Comparison of ENCODE assay signal across 17 mouse cellular contexts in genomic region chr4:154482695-154483094, GRCm38 (mm10).
DNase-seq lines count a peak whose midpoint lies in the region; ATAC-seq and TF ChIP-seq lines count a peak whose summit lies in the region.
"Had no signal": no experiment of that assay in that cellular context is flagged by ENCODE, and none has a peak within 500 bp of the region (broad histone marks: within the 10 kb centered on the region; RNA-seq: fewer than 3 reads in every experiment).

No protein-coding gene starts in this region.

- H3K4me1 ChIP-seq in heart, embryonic 10.5 days: peaks cover 81% of the 10 kb centered on the region
- H3K4me1 ChIP-seq in heart, embryonic 12.5 days (replicated peaks): peaks cover 77% of the 10 kb centered on the region
- peaks cover 38% of the 10 kb centered on the region for H3K4me1 ChIP-seq in stomach, embryonic 16.5 days (ENCODE audit: control insufficient read depth, insufficient read depth, low read length)
- H3K4me1 ChIP-seq: liver, embryonic 12.5 days had no signal

- intact Hi-C loops in left cerebral cortex, adult 2 months (cut with DNase I): no loop called here
- intact Hi-C loops in left cerebral cortex, postnatal 25 days (cut with DNase I): no loop called here

- peak overlapping the region; percentile 69; the same call in 1 of the 2 replicates for H3K27ac ChIP-seq in heart, embryonic 10.5 days
- no peak overlapping the region for H3K27ac ChIP-seq in heart, embryonic 12.5 days (ENCODE audit: poor library complexity, severe bottlenecking)
- H3K27ac ChIP-seq in left cerebral cortex, adult 2 months: peak overlapping the region; percentile 15; the same call in 1 of the 2 replicates
- 0 out of 2 replicates have a peak overlapping the region, but pooled peaks have one; percentile 58 for H3K27ac ChIP-seq in stomach, embryonic 16.5 days (ENCODE audit: low read length)
- H3K27ac ChIP-seq: liver, embryonic 12.5 days; midbrain, embryonic 13.5 days had no signal

- 82% methylated on average over 14 of the region's 14 CpGs for WGBS in heart, embryonic 10.5 days
- WGBS in heart, embryonic 12.5 days: 74% methylated on average over 14 of the region's 14 CpGs
- 75% methylated on average over 14 of the region's 14 CpGs for WGBS in stomach, embryonic 16.5 days

- no peaks in the 10 kb centered on the region for H3K9me3 ChIP-seq in heart, embryonic 10.5 days
- no peaks in the 10 kb centered on the region for H3K9me3 ChIP-seq in heart, embryonic 12.5 days (replicated peaks)
- no peaks in the 10 kb centered on the region for H3K9me3 ChIP-seq in stomach, embryonic 16.5 days (replicated peaks; ENCODE audit: control insufficient read depth, low read length)
- H3K9me3 ChIP-seq: liver, embryonic 12.5 days; midbrain, embryonic 13.5 days had no signal

- H3K4me2 ChIP-seq in heart, embryonic 12.5 days: no peak overlapping the region
- H3K4me2 ChIP-seq in stomach, embryonic 16.5 days (ENCODE audit: low read depth, low read length): no peak overlapping the region
- H3K4me2 ChIP-seq: heart, embryonic 11.5 days; liver, embryonic 12.5 days; midbrain, embryonic 13.5 days had no signal

- no peak overlapping the region for H3K9ac ChIP-seq in heart, embryonic 12.5 days
- no peak overlapping the region for H3K9ac ChIP-seq in stomach, embryonic 16.5 days (ENCODE audit: low read length)
- H3K9ac ChIP-seq: liver, embryonic 12.5 days; midbrain, embryonic 13.5 days had no signal

- DNase-seq in heart, embryonic 10.5 days (ENCODE audit: low spot score): no peak
- DNase-seq in left cerebral cortex, adult 2 months (ENCODE audit: extremely low spot score in 1 of 2, low spot score in 2 of 2): no peak
- no peak for DNase-seq in left cerebral cortex, postnatal 25 days (ENCODE audit: low spot score in 2 of 2)
- peak; percentile 23 for DNase-seq in right cerebral cortex, adult 18-20 months
- DNase-seq in right cerebral cortex, postnatal 14 days: no peak
- DNase-seq in frontal cortex, postnatal 14 days (ENCODE audit: low spot score in 2 of 2): no peak
- DNase-seq: adrenal gland, adult 8-10 months; cerebellum, adult 11-12 months; cerebellum, postnatal 25 days; gastrocnemius, postnatal 10 days; kidney, postnatal 25 days had no signal

- no peaks in the 10 kb centered on the region for H3K36me3 ChIP-seq in heart, embryonic 10.5 days
- H3K36me3 ChIP-seq in heart, embryonic 12.5 days: no peaks in the 10 kb centered on the region
- H3K36me3 ChIP-seq in stomach, embryonic 16.5 days (ENCODE audit: control insufficient read depth, insufficient read depth, low read length): no peaks in the 10 kb centered on the region
- H3K36me3 ChIP-seq: liver, embryonic 12.5 days; midbrain, embryonic 13.5 days had no signal

- peaks cover 63% of the 10 kb centered on the region for H3K27me3 ChIP-seq in heart, embryonic 10.5 days (ENCODE audit: insufficient read depth, poor library complexity, severe bottlenecking)
- peaks cover 8% of the 10 kb centered on the region; the same call in 1 of the 2 replicates for H3K27me3 ChIP-seq in heart, embryonic 12.5 days (replicated peaks)
- H3K27me3 ChIP-seq in stomach, embryonic 16.5 days (ENCODE audit: control insufficient read depth, insufficient read depth, low read length): no peaks in the 10 kb centered on the region

- H3K4me3 ChIP-seq in heart, embryonic 10.5 days: no peak overlapping the region
- H3K4me3 ChIP-seq in heart, embryonic 12.5 days: no peak overlapping the region
- H3K4me3 ChIP-seq in left cerebral cortex, adult 2 months: no peak overlapping the region
- H3K4me3 ChIP-seq in stomach, embryonic 16.5 days (replicated peaks; ENCODE audit: low read length): no peak overlapping the region
- H3K4me3 ChIP-seq: liver, embryonic 12.5 days; midbrain, embryonic 13.5 days; myocyte had no signal

- no peak for ATAC-seq in heart, embryonic 12.5 days (ENCODE audit: insufficient number of reproducible peaks, low FRiP score)
- ATAC-seq in stomach, embryonic 16.5 days (ENCODE audit: insufficient read depth, low FRiP score): no peak
- ATAC-seq: midbrain, embryonic 13.5 days had no signal

- TF ChIP-seq CTCF in left cerebral cortex, adult 2 months (IDR thresholded peaks at IDR 0.05): no peak
